In genomic region chr7:47066942-47067341, GRCm38 (mm10) we compare ENCODE assay signal across 29 mouse cellular contexts.
"Had no signal": no experiment of that assay in that cellular context is flagged by ENCODE, and none has a peak within 500 bp of the region (broad histone marks: within the 10 kb centered on the region; RNA-seq: fewer than 3 reads in every experiment).

No protein-coding gene starts in this region.

- ATAC-seq: forebrain, embryonic 13.5 days; forebrain, embryonic 14.5 days; forebrain, embryonic 15.5 days; forebrain, embryonic 16.5 days; forebrain, postnatal 0 days had no signal

- H3K27ac ChIP-seq: embryonic facial prominence, embryonic 10.5 days; embryonic facial prominence, embryonic 12.5 days; embryonic facial prominence, embryonic 13.5 days; embryonic facial prominence, embryonic 15.5 days; forebrain, embryonic 10.5 days; forebrain, embryonic 12.5 days; forebrain, embryonic 13.5 days; forebrain, embryonic 15.5 days; gastrocnemius, adult 2 months had no signal

- DNase-seq: cerebellum, adult 18-20 months; cerebellum, adult 2 months; cerebellum, adult 8-10 months; cerebellum, adult 9-10 months; cerebellum, adult 9-11 months; cerebellum, postnatal 10 days; cerebellum, postnatal 14 days; cerebellum, postnatal 25 days; cerebellum, postnatal 36 days; embryo, embryonic 11 days; forebrain, postnatal 0 days; gastrocnemius, adult 2 months; gastrocnemius, postnatal 10 days; gastrocnemius, postnatal 14 days; gastrocnemius, postnatal 25 days; gastrocnemius, postnatal 36 days; heart, adult 11 months; heart, adult 18-20 months had no signal

- H3K4me3 ChIP-seq: embryonic facial prominence, embryonic 10.5 days; embryonic facial prominence, embryonic 12.5 days; embryonic facial prominence, embryonic 13.5 days; embryonic facial prominence, embryonic 15.5 days; erythroblast, embryonic 14.5 days; forebrain, embryonic 10.5 days; forebrain, embryonic 12.5 days; forebrain, embryonic 13.5 days; forebrain, embryonic 15.5 days; gastrocnemius, adult 2 months had no signal

- H3K9me3 ChIP-seq: embryonic facial prominence, embryonic 10.5 days; embryonic facial prominence, embryonic 12.5 days; embryonic facial prominence, embryonic 13.5 days; embryonic facial prominence, embryonic 15.5 days; forebrain, embryonic 10.5 days; forebrain, embryonic 12.5 days; forebrain, embryonic 13.5 days; forebrain, embryonic 15.5 days had no signal

- H3K9ac ChIP-seq: embryonic facial prominence, embryonic 12.5 days; embryonic facial prominence, embryonic 13.5 days; embryonic facial prominence, embryonic 15.5 days; forebrain, embryonic 12.5 days; forebrain, embryonic 13.5 days; forebrain, embryonic 15.5 days; forebrain, postnatal 0 days had no signal

- H3K4me1 ChIP-seq: embryonic facial prominence, embryonic 10.5 days; embryonic facial prominence, embryonic 12.5 days; embryonic facial prominence, embryonic 13.5 days; embryonic facial prominence, embryonic 15.5 days; forebrain, embryonic 10.5 days; forebrain, embryonic 12.5 days; forebrain, embryonic 13.5 days; forebrain, embryonic 15.5 days had no signal

- H3K36me3 ChIP-seq: embryonic facial prominence, embryonic 10.5 days; embryonic facial prominence, embryonic 12.5 days; embryonic facial prominence, embryonic 13.5 days; embryonic facial prominence, embryonic 15.5 days; forebrain, embryonic 10.5 days; forebrain, embryonic 12.5 days; forebrain, embryonic 15.5 days had no signal

- H3K27me3 ChIP-seq: embryonic facial prominence, embryonic 12.5 days; embryonic facial prominence, embryonic 13.5 days; embryonic facial prominence, embryonic 15.5 days; forebrain, embryonic 12.5 days; forebrain, embryonic 13.5 days; forebrain, embryonic 15.5 days had no signal

- H3K4me2 ChIP-seq: embryonic facial prominence, embryonic 12.5 days; embryonic facial prominence, embryonic 13.5 days; embryonic facial prominence, embryonic 15.5 days; forebrain, embryonic 12.5 days; forebrain, embryonic 13.5 days; forebrain, embryonic 15.5 days had no signal
